Mouse (Mus musculus) limb, embryonic 14.5 days (tissue): ENCODE measurements around the gene Olfr49. TPM values are rescaled to one million over a fixed set of nuclear protein-coding genes. Genes with fewer than 3 reads are reported as not detected.

Experiments
- ATAC-seq: fragments of 200-750 bp; cut with Nextera tagmentation; 2 replicates; pipeline ENCODE4 v1.8.0; 2017; ENCODE audit warnings: low read depth, moderate number of reproducible peaks, moderate TSS enrichment; ENCODE audit not compliant: low FRiP score
- DNase-seq: peaks from one replicate; pipeline ENCODE4 v3.0.0-alpha.2; 2015; ENCODE audit warnings: low spot score
- H3K27ac ChIP-seq: fragments of 300-500 bp; sonication (generic); replicated peaks from 2 replicates; pipeline ENCODE4 v1.5.1; 2014; ENCODE audit warnings: low read depth, mild to moderate bottlenecking, low read length, moderate library complexity, mixed read lengths
- H3K27me3 ChIP-seq: fragments of 300-500 bp; sonication (generic); 2 replicates; pipeline ENCODE4 v1.6.1; 2014; ENCODE audit warnings: low read length, mixed read lengths; ENCODE audit not compliant: control insufficient read depth, insufficient read depth
- H3K36me3 ChIP-seq: fragments of 300-500 bp; sonication (generic); 2 replicates; pipeline ENCODE4 v1.6.1; 2014; ENCODE audit warnings: mild to moderate bottlenecking, low read length, moderate library complexity, mixed read lengths; ENCODE audit not compliant: control insufficient read depth, insufficient read depth
- H3K4me1 ChIP-seq: fragments of 300-500 bp; sonication (generic); 2 replicates; pipeline ENCODE4 v1.6.1; 2014; ENCODE audit warnings: antibody characterized with exemption, low read length, mixed read lengths; ENCODE audit not compliant: control insufficient read depth, insufficient read depth
- H3K4me2 ChIP-seq: fragments of 300-500 bp; sonication (generic); replicated peaks from 2 replicates; pipeline ENCODE4 v1.6.1; 2014; ENCODE audit warnings: low read depth, mild to moderate bottlenecking, low read length, moderate library complexity; ENCODE audit not compliant: severe bottlenecking
- H3K4me3 ChIP-seq: fragments of 300-500 bp; sonication (generic); replicated peaks from 2 replicates; pipeline ENCODE4 v1.5.1; 2014; ENCODE audit warnings: low read length
- H3K9ac ChIP-seq: fragments of 300-500 bp; sonication (generic); 2 replicates; pipeline ENCODE4 v1.6.1; 2014; ENCODE audit warnings: mild to moderate bottlenecking, low read depth, low read length, moderate library complexity; ENCODE audit not compliant: severe bottlenecking
- H3K9me3 ChIP-seq: fragments of 300-500 bp; sonication (generic); 2 replicates; pipeline ENCODE4 v1.6.1; 2016; ENCODE audit warnings: low read length; ENCODE audit not compliant: control insufficient read depth
- POLR2A ChIP-seq: fragments of 200-500 bp; IDR thresholded peaks from 2 replicates; pipeline ENCODE4 v1.8.0; 2012; ENCODE audit warnings: inconsistent platforms, mild to moderate bottlenecking, moderate library complexity, borderline replicate concordance; ENCODE audit not compliant: insufficient read depth, insufficient read length; ENCODE audit errors: extremely low read depth
- WGBS: fragments of 180-500 bp; shearing (Covaris S2); extraction: QIAGEN DNeasy Blood & Tissue Kit; methylation state at CpG from one replicate; pipeline ENCODE4 v1.1.7; 2014; 5-methylcytosine and 5-hydroxymethylcytosine counted together
- polyA plus RNA-seq, 2 experiments: library from polyadenylated mRNA; depleted of rRNA in 1 of 2; stranded (reverse) in 1 of 2; unstranded in 1 of 2; fragments of >200 nt; fragmentation: Nextera tagmentation in 1 of 2; extraction: Ambion mirVana in 1 of 2; gene quantifications; 2 replicates each; pipeline versions ENCODE4 v1.2.1 to v1.2.3; 2012 to 2014

The Olfr49 gene
- polyA plus RNA-seq, 2 experiments: not detected

- no peak overlapping the region for H3K4me3 ChIP-seq
- H3K4me2 ChIP-seq: no peak overlapping the region
- peaks cover 35% of the 10 kb centered on the region for H3K36me3 ChIP-seq
- no peak for TF ChIP-seq POLR2A
- WGBS: 86% methylated on average over 3 of the region's 3 CpGs
- DNase-seq (no peak), ATAC-seq (no peak)
- no peaks in the 10 kb centered on the region for H3K9me3 ChIP-seq
- no peaks in the 10 kb centered on the region for H3K4me1 ChIP-seq
- H3K9ac ChIP-seq: no peak overlapping the region
- H3K27ac ChIP-seq: no peak overlapping the region
- no peaks in the 10 kb centered on the region for H3K27me3 ChIP-seq
Observed at GRCm38 (mm10) chr14:54269566-54269965, 15.2 kb downstream of the Olfr49 start.

GRCm38 (mm10) chr14:54267966-54268365 is 16.8 kb downstream of the Olfr49 start:
- ATAC-seq: no peak
- no peaks in the 10 kb centered on the region for H3K27me3 ChIP-seq
- H3K4me1 ChIP-seq: no peaks in the 10 kb centered on the region
- no peak overlapping the region for H3K4me3 ChIP-seq
- WGBS: 93% methylated on average over 10 of the region's 10 CpGs
- no peak overlapping the region for H3K27ac ChIP-seq
- no peak for DNase-seq
- peaks cover 45% of the 10 kb centered on the region for H3K36me3 ChIP-seq
- no peak for TF ChIP-seq POLR2A
- H3K9ac ChIP-seq: no peak overlapping the region
- no peaks in the 10 kb centered on the region for H3K9me3 ChIP-seq
- H3K4me2 ChIP-seq: no peak overlapping the region

- H3K36me3 ChIP-seq: peaks cover 50% of the 10 kb centered on the region
- no peak overlapping the region for H3K9ac ChIP-seq
- DNase-seq (no peak), ATAC-seq (no peak)
- no peaks in the 10 kb centered on the region for H3K27me3 ChIP-seq
- no peak overlapping the region for H3K4me2 ChIP-seq
- no peak for TF ChIP-seq POLR2A
- no peaks in the 10 kb centered on the region for H3K9me3 ChIP-seq
- H3K4me3 ChIP-seq: no peak overlapping the region
- H3K4me1 ChIP-seq: no peaks in the 10 kb centered on the region
- 88% methylated on average over 6 of the region's 6 CpGs for WGBS
- no peak overlapping the region for H3K27ac ChIP-seq
Observed at GRCm38 (mm10) chr14:54265951-54266350, 18.8 kb downstream of the Olfr49 start.

GRCm38 (mm10) chr14:54265093-54265492 is 19.6 kb downstream of the Olfr49 start:
- no peak for TF ChIP-seq POLR2A
- WGBS: 66% methylated on average over 10 of the region's 10 CpGs
- ATAC-seq (no peak), DNase-seq (no peak)
- Histone ChIP-seq H3K9ac (no peak overlapping the region), H3K4me2 (no peak overlapping the region), H3K9me3 (no peaks in the 10 kb centered on the region), H3K4me1 (peaks cover 4% of the 10 kb centered on the region), H3K27ac (no peak overlapping the region), H3K27me3 (no peaks in the 10 kb centered on the region), H3K36me3 (peaks cover 50% of the 10 kb centered on the region), H3K4me3 (no peak overlapping the region)

- no peak overlapping the region for H3K9ac ChIP-seq
- H3K36me3 ChIP-seq: peaks cover 47% of the 10 kb centered on the region
- no peak for DNase-seq
- H3K4me1 ChIP-seq: peaks cover 9% of the 10 kb centered on the region
- no peak for TF ChIP-seq POLR2A
- no peak overlapping the region for H3K4me3 ChIP-seq
- H3K27ac ChIP-seq: no peak overlapping the region
- no peak overlapping the region for H3K4me2 ChIP-seq
- no peaks in the 10 kb centered on the region for H3K9me3 ChIP-seq
- WGBS: 94% methylated on average over 7 of the region's 7 CpGs
- no peak for ATAC-seq
- no peaks in the 10 kb centered on the region for H3K27me3 ChIP-seq
Observed at GRCm38 (mm10) chr14:54264231-54264630, 20.5 kb downstream of the Olfr49 start.

- no peak for ATAC-seq
- 91% methylated on average over 6 of the region's 6 CpGs for WGBS
Observed at GRCm38 (mm10) chr14:54263099-54263498, 21.6 kb downstream of the Olfr49 start.

More at GRCm38 (mm10) chr14:54263099-54263498, 21.6 kb downstream of the Olfr49 start:
- no peak for TF ChIP-seq POLR2A
- Histone ChIP-seq H3K36me3 (peaks cover 39% of the 10 kb centered on the region), H3K4me1 (peaks cover 12% of the 10 kb centered on the region), H3K4me2 (no peak overlapping the region), H3K9me3 (no peaks in the 10 kb centered on the region), H3K4me3 (no peak overlapping the region), H3K27ac (no peak overlapping the region), H3K27me3 (no peaks in the 10 kb centered on the region), H3K9ac (no peak overlapping the region)
- no peak for DNase-seq
